Mouse (Mus musculus) ES-Bruce4 (cell line): ENCODE measurements around the gene Pcx. TPM values are rescaled to one million over a fixed set of nuclear protein-coding genes. Genes with fewer than 3 reads are reported as not detected.

Experiments
- H3K27ac ChIP-seq: 2 replicates; pipeline ENCODE4 v1.5.1; 2012; ENCODE audit warnings: low read length, inconsistent platforms; ENCODE audit not compliant: insufficient read depth
- H3K27me3 ChIP-seq: 2 replicates; pipeline ENCODE4 v1.6.1; 2012; ENCODE audit warnings: mild to moderate bottlenecking, low read length, inconsistent platforms; ENCODE audit not compliant: control insufficient read depth, poor library complexity, insufficient read depth, severe bottlenecking
- H3K36me3 ChIP-seq: 2 replicates; pipeline ENCODE4 v1.6.1; 2012; ENCODE audit warnings: inconsistent platforms, mild to moderate bottlenecking, low read length, moderate library complexity; ENCODE audit not compliant: control insufficient read depth, poor library complexity, insufficient read depth, severe bottlenecking
- H3K4me1 ChIP-seq: one replicate; pipeline ENCODE4 v1.8.1; 2011; ENCODE audit warnings: low read length; ENCODE audit not compliant: control insufficient read depth, insufficient read depth
- H3K4me3 ChIP-seq: 2 replicates; pipeline ENCODE4 v1.5.1; 2011; ENCODE audit warnings: low read depth, mild to moderate bottlenecking, low read length
- H3K9ac ChIP-seq: 2 replicates; pipeline ENCODE4 v1.6.1; 2012; ENCODE audit warnings: low read depth, mild to moderate bottlenecking, inconsistent platforms; ENCODE audit not compliant: poor library complexity, severe bottlenecking
- H3K9me3 ChIP-seq: replicated peaks from 2 replicates; pipeline ENCODE4 v1.6.1; 2012; ENCODE audit warnings: mild to moderate bottlenecking, low read length, inconsistent platforms; ENCODE audit not compliant: control insufficient read depth, poor library complexity, insufficient read depth, severe bottlenecking
- CTCF ChIP-seq: IDR thresholded peaks from one replicate; pipeline ENCODE4 v1.8.1; 2011; ENCODE audit warnings: low read depth, low read length
- EP300 ChIP-seq: IDR thresholded peaks from 2 replicates; pipeline ENCODE4 v1.6.1; 2011; ENCODE audit warnings: low read depth, low read length; ENCODE audit not compliant: insufficient read depth
- POLR2A ChIP-seq: IDR thresholded peaks from one replicate; pipeline ENCODE4 v1.8.1; 2011; ENCODE audit warnings: low read length; ENCODE audit not compliant: insufficient read depth
- polyA plus RNA-seq: library from polyadenylated mRNA; stranded (reverse); fragments of >200 nt; gene quantifications from 2 replicates; pipeline ENCODE4 v1.2.4, GENCODE M21; 2011; ENCODE audit warnings: low read depth; ENCODE audit not compliant: missing spikeins, insufficient read depth, insufficient read length

Pcx gene
- polyA plus RNA-seq, 1 experiment = 7.9 TPM

GRCm38 (mm10) chr19:4569356-4570236, 59.3 kb downstream of the Pcx start:
- no peaks in the 10 kb centered on the region for H3K27me3 ChIP-seq
- H3K27ac ChIP-seq = no peak overlapping the region
- H3K4me1 ChIP-seq = no peaks in the 10 kb centered on the region
- no peak overlapping the region for H3K4me3 ChIP-seq
- no peaks in the 10 kb centered on the region for H3K9me3 ChIP-seq
- TF ChIP-seq EP300 = no peak
- TF ChIP-seq CTCF = no peak
- no peak for TF ChIP-seq POLR2A
- H3K9ac ChIP-seq = no peak overlapping the region
- H3K36me3 ChIP-seq = no peaks in the 10 kb centered on the region

- H3K27ac ChIP-seq = no peak overlapping the region
- TF ChIP-seq POLR2A (no peak), EP300 (no peak), CTCF (no peak)
Observed at GRCm38 (mm10) chr19:4570237-4570613, 60.0 kb downstream of the Pcx start.

GRCm38 (mm10) chr19:4570815-4571214, 60.5 kb downstream of the Pcx start:
- Histone ChIP-seq H3K9ac (no peak overlapping the region), H3K36me3 (no peaks in the 10 kb centered on the region), H3K27ac (no peak overlapping the region), H3K27me3 (no peaks in the 10 kb centered on the region), H3K4me1 (no peaks in the 10 kb centered on the region), H3K9me3 (no peaks in the 10 kb centered on the region), H3K4me3 (no peak overlapping the region)
- TF ChIP-seq CTCF (no peak), POLR2A (no peak), EP300 (no peak)

More at GRCm38 (mm10) chr19:4570237-4570613, 60.0 kb downstream of the Pcx start:
- Histone ChIP-seq H3K9ac (no peak overlapping the region), H3K4me1 (no peaks in the 10 kb centered on the region), H3K27me3 (no peaks in the 10 kb centered on the region), H3K4me3 (no peak overlapping the region), H3K9me3 (no peaks in the 10 kb centered on the region), H3K36me3 (no peaks in the 10 kb centered on the region)

DNA sequence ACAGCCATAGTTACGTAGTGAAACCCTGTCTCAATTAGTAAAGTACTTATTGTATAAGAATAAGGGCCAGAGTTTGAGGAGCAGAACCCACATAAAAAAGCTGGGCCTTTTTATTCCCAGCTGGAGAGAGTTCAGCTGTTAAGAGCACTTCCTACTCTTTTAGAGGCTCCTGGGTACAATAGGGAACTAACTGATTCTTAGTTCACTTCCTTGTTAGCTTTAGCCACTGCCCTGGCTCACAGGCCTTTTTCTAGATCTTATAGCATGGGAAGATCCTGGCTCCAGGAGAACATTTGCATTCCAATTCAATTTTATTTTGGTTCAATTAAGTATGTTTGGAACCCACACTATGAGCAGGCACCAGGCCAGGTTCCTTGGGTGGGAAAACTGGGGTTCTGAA, 61.4 kb downstream of the Pcx start:
- TF ChIP-seq CTCF (no peak), POLR2A (no peak), EP300 (no peak)
- H3K4me3 ChIP-seq = no peak overlapping the region
- H3K27ac ChIP-seq = no peak overlapping the region
- no peaks in the 10 kb centered on the region for H3K9me3 ChIP-seq
- no peaks in the 10 kb centered on the region for H3K27me3 ChIP-seq
- H3K4me1 ChIP-seq = no peaks in the 10 kb centered on the region
- no peaks in the 10 kb centered on the region for H3K36me3 ChIP-seq
- no peak overlapping the region for H3K9ac ChIP-seq

- no peaks in the 10 kb centered on the region for H3K36me3 ChIP-seq
- no peaks in the 10 kb centered on the region for H3K9me3 ChIP-seq
- no peak overlapping the region for H3K4me3 ChIP-seq
- no peak overlapping the region for H3K9ac ChIP-seq
- TF ChIP-seq POLR2A (no peak), CTCF (no peak), EP300 (no peak)
- H3K4me1 ChIP-seq = no peaks in the 10 kb centered on the region
- H3K27ac ChIP-seq = no peak overlapping the region
- H3K27me3 ChIP-seq = no peaks in the 10 kb centered on the region
Observed at GRCm38 (mm10) chr19:4572061-4572460, 61.8 kb downstream of the Pcx start.

- TF ChIP-seq POLR2A (no peak), EP300 (no peak), CTCF (no peak)
- Histone ChIP-seq H3K27ac (no peak overlapping the region), H3K27me3 (no peaks in the 10 kb centered on the region), H3K4me3 (no peak overlapping the region), H3K9me3 (no peaks in the 10 kb centered on the region), H3K36me3 (no peaks in the 10 kb centered on the region), H3K4me1 (no peaks in the 10 kb centered on the region), H3K9ac (no peak overlapping the region)
Observed at GRCm38 (mm10) chr19:4572467-4572866, 62.2 kb downstream of the Pcx start.
